Mouse (Mus musculus): ENCODE data around the gene Nyap1. TPM values are rescaled to one million over a fixed set of nuclear protein-coding genes. Genes with fewer than 3 reads are reported as not detected.
"Not testable (repeated sequence)": the region's sequence is repeated elsewhere in the genome, so short reads cannot be mapped to it uniquely, and the experiment has no call there.

Nyap1 gene
- polyA plus RNA-seq, 1 experiment from 2014 or later: 0.23 TPM

GRCm38 (mm10) chr5:137755425-137755824 lies 14.0 kb upstream of the Nyap1 start:
- H3K27ac ChIP-seq: no peak overlapping the region
- H3K4me3 ChIP-seq (ENCODE audit: inconsistent target): no peak overlapping the region
- H3K36me3 ChIP-seq (ENCODE audit: inconsistent target): peaks cover 57% of the 10 kb centered on the region
- H3K79me2 ChIP-seq (ENCODE audit: inconsistent target): peaks cover 74% of the 10 kb centered on the region
- WGBS (ENCODE audit: missing documents): 95% methylated on average over 5 of the region's 5 CpGs

- H3K36me3 ChIP-seq (ENCODE audit: inconsistent target): peaks cover 51% of the 10 kb centered on the region
- no peak overlapping the region for H3K27ac ChIP-seq
- H3K4me3 ChIP-seq (ENCODE audit: inconsistent target): no peak overlapping the region
- WGBS (ENCODE audit: missing documents): 87% methylated on average over 10 of the region's 13 CpGs
- H3K79me2 ChIP-seq (ENCODE audit: inconsistent target): peaks cover 94% of the 10 kb centered on the region
Measured at GRCm38 (mm10) chr5:137753111-137753832, 11.9 kb upstream of the Nyap1 start.

- no peak overlapping the region for H3K4me3 ChIP-seq (ENCODE audit: inconsistent target)
- H3K27ac ChIP-seq: no peak overlapping the region
- 98% methylated on average over 6 of the region's 6 CpGs for WGBS (ENCODE audit: missing documents)
- H3K79me2 ChIP-seq (ENCODE audit: inconsistent target): peaks cover 94% of the 10 kb centered on the region
- peaks cover 41% of the 10 kb centered on the region for H3K36me3 ChIP-seq (ENCODE audit: inconsistent target)
Measured at GRCm38 (mm10) chr5:137751988-137752387, 10.6 kb upstream of the Nyap1 start.

- H3K4me3 ChIP-seq (ENCODE audit: inconsistent target): no peak overlapping the region
- H3K36me3 ChIP-seq (ENCODE audit: inconsistent target): peaks cover 41% of the 10 kb centered on the region
- H3K27ac ChIP-seq: no peak overlapping the region
- H3K79me2 ChIP-seq (ENCODE audit: inconsistent target): peaks cover 94% of the 10 kb centered on the region
- 94% methylated on average over 12 of the region's 13 CpGs for WGBS (ENCODE audit: missing documents)
Measured at GRCm38 (mm10) chr5:137751221-137751887, 9.9 kb upstream of the Nyap1 start.

GRCm38 (mm10) chr5:137750212-137750611 lies 8.8 kb upstream of the Nyap1 start:
- H3K36me3 ChIP-seq (ENCODE audit: inconsistent target): peaks cover 38% of the 10 kb centered on the region
- H3K79me2 ChIP-seq (ENCODE audit: inconsistent target): peaks cover 86% of the 10 kb centered on the region
- H3K4me3 ChIP-seq (ENCODE audit: inconsistent target); H3K27ac ChIP-seq: not testable (repeated sequence)
- WGBS (ENCODE audit: missing documents): 88% methylated on average over 1 of the region's 8 CpGs

- Histone ChIP-seq H3K36me3 (ENCODE audit: inconsistent target) (peaks cover 37% of the 10 kb centered on the region), H3K4me3 (ENCODE audit: inconsistent target) (peak overlapping the region; percentile 83), H3K27ac (peak overlapping the region; percentile 93), H3K79me2 (ENCODE audit: inconsistent target) (peaks cover 83% of the 10 kb centered on the region)
- 8% methylated on average over 6 of the region's 6 CpGs for WGBS (ENCODE audit: missing documents)
Measured at GRCm38 (mm10) chr5:137749196-137749836, 7.9 kb upstream of the Nyap1 start.

- peaks cover 28% of the 10 kb centered on the region for H3K36me3 ChIP-seq (ENCODE audit: inconsistent target)
- H3K4me3 ChIP-seq (ENCODE audit: inconsistent target): peak overlapping the region; percentile 83
- WGBS (ENCODE audit: missing documents): 0% methylated on average over 4 of the region's 5 CpGs
- H3K27ac ChIP-seq: peak overlapping the region; percentile 93
- H3K79me2 ChIP-seq (ENCODE audit: inconsistent target): peaks cover 72% of the 10 kb centered on the region
Measured at GRCm38 (mm10) chr5:137748130-137748770, 6.8 kb upstream of the Nyap1 start.

- peak overlapping the region; percentile 83 for H3K4me3 ChIP-seq (ENCODE audit: inconsistent target)
- WGBS (ENCODE audit: missing documents): 1% methylated on average over 23 of the region's 26 CpGs
- peaks cover 64% of the 10 kb centered on the region for H3K79me2 ChIP-seq (ENCODE audit: inconsistent target)
- H3K36me3 ChIP-seq (ENCODE audit: inconsistent target): peaks cover 21% of the 10 kb centered on the region
- peak overlapping the region; percentile 93 for H3K27ac ChIP-seq
Measured at GRCm38 (mm10) chr5:137747326-137747961, 6.0 kb upstream of the Nyap1 start.

- Histone ChIP-seq H3K4me3 (ENCODE audit: inconsistent target) (peak overlapping the region; percentile 83), H3K79me2 (ENCODE audit: inconsistent target) (peaks cover 58% of the 10 kb centered on the region), H3K27ac (peak overlapping the region; percentile 93), H3K36me3 (ENCODE audit: inconsistent target) (peaks cover 15% of the 10 kb centered on the region)
- 0% methylated on average over 15 of the region's 16 CpGs for WGBS (ENCODE audit: missing documents)
Measured at GRCm38 (mm10) chr5:137746851-137747325, 5.5 kb upstream of the Nyap1 start.

GRCm38 (mm10) chr5:137746282-137746850 lies 5.0 kb upstream of the Nyap1 start:
- Histone ChIP-seq H3K4me3 (ENCODE audit: inconsistent target) (peak overlapping the region; percentile 83), H3K79me2 (ENCODE audit: inconsistent target) (peaks cover 53% of the 10 kb centered on the region), H3K36me3 (ENCODE audit: inconsistent target) (peaks cover 10% of the 10 kb centered on the region), H3K27ac (peak overlapping the region; percentile 93)
- 1% methylated on average over 20 of the region's 20 CpGs for WGBS (ENCODE audit: missing documents)

- peak within 1 kb of the TSS; percentile 83 for H3K4me3 ChIP-seq (ENCODE audit: inconsistent target)
Measured at GRCm38 (mm10) chr5:137745214-137746171, 4.1 kb upstream of the Nyap1 start, which contains the start of gene Tsc22d4. Gene Tsc22d4 (plus strand): TSS chr5:137745730.

GRCm38 (mm10) chr5:137744197-137744596 lies 2.8 kb upstream of the Nyap1 start:
- H3K36me3 ChIP-seq (ENCODE audit: inconsistent target): no peaks in the 10 kb centered on the region
- H3K79me2 ChIP-seq (ENCODE audit: inconsistent target): peaks cover 32% of the 10 kb centered on the region
- WGBS (ENCODE audit: missing documents): 97% methylated on average over 5 of the region's 7 CpGs
- H3K4me3 ChIP-seq (ENCODE audit: inconsistent target): no peak overlapping the region
- H3K27ac ChIP-seq: no peak overlapping the region

More at GRCm38 (mm10) chr5:137745214-137746171, 4.1 kb upstream of the Nyap1 start, which contains the start of gene Tsc22d4:
- Histone ChIP-seq H3K79me2 (ENCODE audit: inconsistent target) (peaks cover 44% of the 10 kb centered on the region), H3K27ac (peak within 1 kb of the TSS; percentile 93), H3K36me3 (ENCODE audit: inconsistent target) (0 out of 2 replicates have a peak, but pooled peaks cover 1% of the 10 kb centered on the region)
- WGBS (ENCODE audit: missing documents): under 1% methylated on average over 28 of the region's 28 CpGs

- Histone ChIP-seq H3K36me3 (ENCODE audit: inconsistent target) (no peaks in the 10 kb centered on the region), H3K27ac (no peak overlapping the region), H3K4me3 (ENCODE audit: inconsistent target) (no peak overlapping the region), H3K79me2 (ENCODE audit: inconsistent target) (peaks cover 19% of the 10 kb centered on the region)
- WGBS (ENCODE audit: missing documents): 98% methylated on average over 5 of the region's 6 CpGs
Measured at GRCm38 (mm10) chr5:137742836-137743235, 1.4 kb upstream of the Nyap1 start.
